Mouse (Mus musculus): ENCODE results near the gene Csnk2a2.
A peak's percentile ranks its signal among the peaks of the same experiment; 100 is the strongest.

Gene Csnk2a2

GRCm38 (mm10) chr8:95411309-95411972 lies 78.4 kb downstream of the Csnk2a2 start:
- DNase-seq, result peak in 1 of 2 experiments; percentile 35

DNA sequence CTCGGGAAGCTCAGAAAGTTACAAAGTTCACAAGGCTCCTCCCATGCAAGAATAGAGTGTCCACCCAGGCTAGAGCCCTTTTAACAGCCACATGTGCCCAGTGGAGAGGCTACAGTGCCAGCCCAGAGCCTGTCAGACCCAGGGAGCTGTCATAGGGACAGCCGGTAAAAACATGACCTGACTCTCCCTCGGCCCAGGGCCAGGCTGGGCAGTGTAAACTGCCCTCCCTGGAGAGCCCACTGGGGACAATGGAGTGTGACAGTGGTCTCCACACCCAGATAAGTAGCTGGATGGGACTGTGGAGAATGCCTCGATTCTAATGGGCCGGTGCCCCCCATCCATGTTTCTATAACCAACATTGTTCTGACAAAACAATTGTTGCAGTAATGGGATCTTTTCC lies 80.3 kb downstream of the Csnk2a2 start:
- DNase-seq, result no peak

DNA sequence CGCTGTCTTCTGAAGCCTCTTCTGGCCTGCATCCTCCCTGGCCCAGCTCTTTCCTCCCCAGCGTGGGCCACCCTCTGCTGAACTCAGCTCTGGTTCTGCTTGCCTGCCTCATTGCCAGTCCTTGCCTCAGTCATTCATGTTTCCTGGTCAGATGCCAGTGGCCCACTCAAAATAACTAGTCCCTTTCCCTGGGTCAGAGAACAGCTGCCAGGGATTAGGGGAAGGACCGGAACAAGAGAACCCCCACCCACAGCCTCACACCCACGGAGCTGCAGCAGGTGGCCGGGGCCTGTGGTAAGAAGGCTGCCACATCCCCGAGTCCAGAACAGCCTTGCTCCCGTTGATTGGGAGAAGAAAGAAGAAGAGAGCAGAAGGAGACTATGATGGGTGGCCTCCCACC lies 88.7 kb downstream of the Csnk2a2 start:
- DNase-seq, result no peak

DNA sequence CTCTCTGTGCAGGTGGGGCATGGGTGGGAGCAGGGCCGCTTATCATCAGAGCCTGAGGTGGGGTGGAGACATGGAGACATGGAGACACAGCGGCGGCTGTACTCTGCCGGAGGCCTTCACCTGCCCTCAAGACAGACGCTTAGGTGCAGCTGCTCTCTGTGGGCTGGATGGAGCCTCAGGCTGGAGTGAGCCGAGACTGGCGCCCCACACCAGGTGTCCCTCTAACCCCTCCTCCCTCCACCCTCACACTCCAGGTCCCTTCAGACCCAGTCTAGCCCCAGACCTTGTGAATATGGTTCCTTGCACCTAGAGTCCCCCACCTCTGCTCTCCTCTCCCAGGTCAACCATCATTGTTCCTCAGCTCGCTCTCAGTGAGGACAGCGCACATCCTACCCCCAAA lies 90.7 kb downstream of the Csnk2a2 start:
- DNase-seq, result no peak

DNA sequence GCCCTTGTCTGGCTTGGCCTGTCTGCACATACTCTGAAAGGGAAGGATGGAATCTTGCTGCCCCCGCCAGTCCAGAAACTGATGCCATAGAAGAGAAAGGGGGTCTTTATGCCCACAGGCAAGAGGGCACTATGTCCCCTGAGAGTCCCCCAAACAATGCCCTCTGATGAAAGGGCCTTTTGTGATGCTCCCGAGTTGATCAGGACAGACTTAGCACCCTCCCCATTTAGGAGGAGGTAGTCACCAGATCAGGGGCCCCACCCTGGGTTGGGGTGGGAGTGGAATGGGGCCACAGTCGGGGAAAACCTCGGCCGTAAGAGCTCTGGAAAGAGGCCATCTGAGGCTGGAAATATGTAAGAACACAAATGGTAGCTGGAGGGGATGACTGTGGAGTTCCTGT lies 92.6 kb downstream of the Csnk2a2 start:
- DNase-seq, result no peak

- DNase-seq, result no peak
Observed at GRCm38 (mm10) chr8:95396752-95397151, 93.1 kb downstream of the Csnk2a2 start.
